Mouse (Mus musculus) stomach, postnatal 0 days (tissue): ENCODE measurements around the gene Pnkd. TPM values are rescaled to one million over a fixed set of nuclear protein-coding genes. Genes with fewer than 3 reads are reported as not detected.
A peak's percentile ranks its signal among the peaks of the same experiment; 100 is the strongest.

Experiments
- ATAC-seq: fragments of 200-750 bp; cut with Nextera tagmentation; 2 replicates; pipeline ENCODE4 v1.8.0; 2017; ENCODE audit not compliant: low FRiP score, low TSS enrichment
- DNase-seq: peaks from one replicate; pipeline ENCODE4 v3.0.0-alpha.2; 2016; ENCODE audit warnings: low spot score
- H3K27ac ChIP-seq: fragments of 300-500 bp; sonication (generic); replicated peaks from 2 replicates; pipeline ENCODE4 v1.5.1; 2014; ENCODE audit warnings: mild to moderate bottlenecking, control low read depth
- H3K27me3 ChIP-seq: fragments of 300-500 bp; sonication (generic); 2 replicates; pipeline ENCODE4 v1.6.1; 2014; ENCODE audit warnings: low read length; ENCODE audit not compliant: control insufficient read depth, insufficient read depth
- H3K36me3 ChIP-seq: fragments of 300-500 bp; sonication (generic); 2 replicates; pipeline ENCODE4 v1.6.1; 2014; ENCODE audit warnings: low read length, mixed read lengths; ENCODE audit not compliant: control insufficient read depth, insufficient read depth
- H3K4me1 ChIP-seq: fragments of 300-500 bp; sonication (generic); replicated peaks from 2 replicates; pipeline ENCODE4 v1.6.1; 2014; ENCODE audit warnings: antibody characterized with exemption; ENCODE audit not compliant: control insufficient read depth, insufficient read depth
- H3K4me2 ChIP-seq: fragments of 300-500 bp; sonication (generic); replicated peaks from 2 replicates; pipeline ENCODE4 v1.6.1; 2014; ENCODE audit warnings: low read depth, mild to moderate bottlenecking, control low read depth, moderate library complexity
- H3K4me3 ChIP-seq: fragments of 300-500 bp; sonication (generic); 2 replicates; pipeline ENCODE4 v1.5.1; 2014; ENCODE audit warnings: low read depth, low read length, control low read depth
- H3K9ac ChIP-seq: fragments of 300-500 bp; sonication (generic); 2 replicates; pipeline ENCODE4 v1.6.1; 2014; ENCODE audit warnings: mild to moderate bottlenecking, low read length, control low read depth, mixed read lengths
- H3K9me3 ChIP-seq: fragments of 300-500 bp; sonication (generic); 2 replicates; pipeline ENCODE4 v1.6.1; 2016; ENCODE audit warnings: low read length; ENCODE audit not compliant: control insufficient read depth
- CTCF ChIP-seq: IDR thresholded peaks from 2 replicates; pipeline ENCODE4 v1.5.1; 2016; ENCODE audit warnings: antibody characterized with exemption, low read depth, mild to moderate bottlenecking, moderate library complexity
- EP300 ChIP-seq: optimal IDR thresholded peaks from 2 replicates; pipeline ENCODE3; 2016; ENCODE audit warnings: antibody characterized with exemption
- WGBS: fragments of 180-500 bp; shearing (Covaris S2); extraction: QIAGEN DNeasy Blood & Tissue Kit; methylation state at CpG from one replicate; pipeline ENCODE4 v1.1.7; 2014; 5-methylcytosine and 5-hydroxymethylcytosine counted together
- polyA plus RNA-seq: library from polyadenylated mRNA; unstranded; fragments of >200 nt; fragmentation: Nextera tagmentation; extraction: Ambion mirVana; gene quantifications from 2 replicates; pipeline ENCODE4 v1.2.1, GENCODE M21; 2015

Pnkd gene
- polyA plus RNA-seq, 1 experiment from 2014 or later = 84.8 TPM

- no peak overlapping the region for H3K9ac ChIP-seq
- 85% methylated on average over 8 of the region's 8 CpGs for WGBS
These were observed 100.8 kb downstream of the Pnkd start for GRCm38 (mm10) chr1:74385531-74385930.

GRCm38 (mm10) chr1:74386363-74386713 lies 101.6 kb downstream of the Pnkd start:
- ATAC-seq = no peak
- 44% methylated on average over 7 of the region's 10 CpGs for WGBS
- H3K9me3 ChIP-seq = no peaks in the 10 kb centered on the region
- peak overlapping the region; percentile 51 for H3K4me3 ChIP-seq
- no peak for TF ChIP-seq CTCF
- TF ChIP-seq EP300 = no peak
- DNase-seq = no peak
- H3K4me1 ChIP-seq = peaks cover 3% of the 10 kb centered on the region; the same call in 1 of the 2 replicates
- H3K4me2 ChIP-seq = peak overlapping the region; percentile 66
- no peaks in the 10 kb centered on the region for H3K36me3 ChIP-seq
- peak overlapping the region; percentile 99 for H3K27ac ChIP-seq
- H3K27me3 ChIP-seq = no peaks in the 10 kb centered on the region
- H3K9ac ChIP-seq = peak overlapping the region; percentile 76

More at GRCm38 (mm10) chr1:74385531-74385930, 100.8 kb downstream of the Pnkd start:
- H3K4me1 ChIP-seq = peaks cover 3% of the 10 kb centered on the region; the same call in 1 of the 2 replicates
- H3K27ac ChIP-seq = no peak overlapping the region
- no peak for DNase-seq
- H3K4me2 ChIP-seq = no peak overlapping the region
- no peaks in the 10 kb centered on the region for H3K9me3 ChIP-seq
- TF ChIP-seq CTCF (no peak), EP300 (no peak)
- no peak overlapping the region for H3K4me3 ChIP-seq
- H3K27me3 ChIP-seq = no peaks in the 10 kb centered on the region
- no peak for ATAC-seq
- H3K36me3 ChIP-seq = no peaks in the 10 kb centered on the region

GRCm38 (mm10) chr1:74386714-74387385 lies 102.1 kb downstream of the Pnkd start:
- peak overlapping the region; percentile 76 for H3K9ac ChIP-seq
- peak overlapping the region; percentile 99 for H3K27ac ChIP-seq
- WGBS = 0% methylated on average over 26 of the region's 26 CpGs
- peak overlapping the region; percentile 66 for H3K4me2 ChIP-seq
- H3K4me3 ChIP-seq = peak overlapping the region; percentile 51
- H3K36me3 ChIP-seq = no peaks in the 10 kb centered on the region
- no peaks in the 10 kb centered on the region for H3K9me3 ChIP-seq
- ATAC-seq (peak; percentile 90), DNase-seq (peak; percentile 97)
- H3K27me3 ChIP-seq = no peaks in the 10 kb centered on the region
- TF ChIP-seq EP300 (peak; percentile 81), CTCF (peak; percentile 71)
- peaks cover 3% of the 10 kb centered on the region; the same call in 1 of the 2 replicates for H3K4me1 ChIP-seq

- peak overlapping the region; percentile 66 for H3K4me2 ChIP-seq
- ATAC-seq (no peak), DNase-seq (no peak)
- H3K4me3 ChIP-seq = peak overlapping the region; percentile 51
- WGBS = 44% methylated on average over 15 of the region's 15 CpGs
- H3K27me3 ChIP-seq = no peaks in the 10 kb centered on the region
- H3K9me3 ChIP-seq = no peaks in the 10 kb centered on the region
- peak overlapping the region; percentile 99 for H3K27ac ChIP-seq
- H3K4me1 ChIP-seq = peaks cover 3% of the 10 kb centered on the region
- no peak overlapping the region for H3K9ac ChIP-seq
- no peaks in the 10 kb centered on the region for H3K36me3 ChIP-seq
- TF ChIP-seq EP300 = no peak
- TF ChIP-seq CTCF = no peak
These were observed 102.8 kb downstream of the Pnkd start for GRCm38 (mm10) chr1:74387386-74387988.

- ATAC-seq = no peak
- no peak overlapping the region for H3K4me3 ChIP-seq
- 83% methylated on average over 7 of the region's 7 CpGs for WGBS
- H3K9me3 ChIP-seq = no peaks in the 10 kb centered on the region
- H3K4me1 ChIP-seq = peaks cover 3% of the 10 kb centered on the region
- no peak for TF ChIP-seq CTCF
- no peak for TF ChIP-seq EP300
- no peak overlapping the region for H3K27ac ChIP-seq
- no peak for DNase-seq
- H3K36me3 ChIP-seq = no peaks in the 10 kb centered on the region
- no peak overlapping the region for H3K9ac ChIP-seq
- no peaks in the 10 kb centered on the region for H3K27me3 ChIP-seq
- H3K4me2 ChIP-seq = no peak overlapping the region
These were observed 103.7 kb downstream of the Pnkd start for GRCm38 (mm10) chr1:74388398-74388920.

- H3K9ac ChIP-seq = peak overlapping the region; percentile 54
- no peaks in the 10 kb centered on the region for H3K27me3 ChIP-seq
- H3K4me3 ChIP-seq = peak overlapping the region; percentile 91; the same call in 1 of the 2 replicates
- peaks cover 9% of the 10 kb centered on the region for H3K36me3 ChIP-seq
- no peak for TF ChIP-seq EP300
- TF ChIP-seq CTCF = no peak
- H3K27ac ChIP-seq = peak overlapping the region; percentile 100
- 7% methylated on average over 29 of the region's 29 CpGs for WGBS
- H3K4me1 ChIP-seq = peaks cover 3% of the 10 kb centered on the region
- peak overlapping the region; percentile 96 for H3K4me2 ChIP-seq
- ATAC-seq (no peak), DNase-seq (no peak)
- H3K9me3 ChIP-seq = no peaks in the 10 kb centered on the region
These were observed 105.1 kb downstream of the Pnkd start for GRCm38 (mm10) chr1:74389831-74390286.
